Mouse (Mus musculus) hindbrain, embryonic 16.5 days (tissue): ENCODE measurements around the gene Tmem72. TPM values are rescaled to one million over a fixed set of nuclear protein-coding genes. Genes with fewer than 3 reads are reported as not detected.

Experiments
- ATAC-seq: fragments of 200-750 bp; cut with Nextera tagmentation; 2 replicates; pipeline ENCODE4 v1.8.0; 2017; ENCODE audit warnings: moderate TSS enrichment, moderate library complexity
- H3K27ac ChIP-seq: fragments of 300-500 bp; sonication (generic); 2 replicates; pipeline ENCODE4 v1.5.1; 2014; ENCODE audit warnings: low read depth, mild to moderate bottlenecking, control low read depth, low read length, moderate library complexity
- H3K27me3 ChIP-seq: fragments of 300-500 bp; sonication (generic); replicated peaks from 2 replicates; pipeline ENCODE4 v1.6.1; 2014; ENCODE audit warnings: low read length; ENCODE audit not compliant: control insufficient read depth, insufficient read depth
- H3K36me3 ChIP-seq: fragments of 300-500 bp; sonication (generic); 2 replicates; pipeline ENCODE4 v1.6.1; 2014; ENCODE audit warnings: mild to moderate bottlenecking, low read length, moderate library complexity, mixed read lengths; ENCODE audit not compliant: control insufficient read depth, insufficient read depth
- H3K4me1 ChIP-seq: fragments of 300-500 bp; sonication (generic); 2 replicates; pipeline ENCODE4 v1.6.1; 2014; ENCODE audit warnings: low read depth, low read length; ENCODE audit not compliant: control insufficient read depth, insufficient read depth
- H3K4me2 ChIP-seq: fragments of 300-500 bp; sonication (generic); 2 replicates; pipeline ENCODE4 v1.6.1; 2014; ENCODE audit warnings: mild to moderate bottlenecking, low read length, control low read depth, moderate library complexity
- H3K4me3 ChIP-seq: fragments of 300-500 bp; sonication (generic); 2 replicates; pipeline ENCODE4 v1.5.1; 2014; ENCODE audit warnings: mild to moderate bottlenecking, low read length, control low read depth, moderate library complexity
- H3K9ac ChIP-seq: fragments of 300-500 bp; sonication (generic); 2 replicates; pipeline ENCODE4 v1.6.1; 2014; ENCODE audit warnings: low read depth, mild to moderate bottlenecking, control low read depth, low read length, moderate library complexity
- H3K9me3 ChIP-seq: fragments of 300-500 bp; sonication (generic); 2 replicates; pipeline ENCODE4 v1.6.1; 2014; ENCODE audit warnings: mild to moderate bottlenecking, low read length, moderate library complexity; ENCODE audit not compliant: control insufficient read depth
- WGBS: fragments of 180-500 bp; shearing (Covaris S2); extraction: QIAGEN DNeasy Blood & Tissue Kit; methylation state at CpG from one replicate; pipeline ENCODE4 v1.1.7; 2014; 5-methylcytosine and 5-hydroxymethylcytosine counted together
- microRNA-seq: library from miRNA; unstranded; fragments of <30 nt; microRNA quantifications from one replicate; pipeline ENCODE4, GENCODE M21; 2017
- polyA plus RNA-seq: library from polyadenylated mRNA; unstranded; fragments of >200 nt; fragmentation: Nextera tagmentation; extraction: Ambion mirVana; gene quantifications from 2 replicates; pipeline ENCODE4 v1.2.1, GENCODE M21; 2015

The Tmem72 gene
- polyA plus RNA-seq, 1 experiment from 2014 or later, result 5.4 TPM

- Histone ChIP-seq H3K9me3 (no peaks in the 10 kb centered on the region), H3K36me3 (no peaks in the 10 kb centered on the region), H3K9ac (no peak overlapping the region), H3K27ac (no peak overlapping the region), H3K27me3 (no peaks in the 10 kb centered on the region), H3K4me1 (peaks cover 2% of the 10 kb centered on the region; the same call in 1 of the 2 replicates), H3K4me2 (no peak overlapping the region), H3K4me3 (no peak overlapping the region)
- ATAC-seq, result no peak
- 92% methylated on average over 17 of the region's 17 CpGs for WGBS
Observed at GRCm38 (mm10) chr6:116633741-116634695, 82.7 kb downstream of the Tmem72 start.

- Histone ChIP-seq H3K4me3 (no peak overlapping the region), H3K4me2 (no peak overlapping the region), H3K4me1 (peaks cover 8% of the 10 kb centered on the region), H3K36me3 (no peaks in the 10 kb centered on the region), H3K9ac (no peak overlapping the region), H3K27me3 (no peaks in the 10 kb centered on the region), H3K9me3 (no peaks in the 10 kb centered on the region), H3K27ac (no peak overlapping the region)
- ATAC-seq, result no peak
- WGBS, result 57% methylated on average over 1 of the region's 1 CpGs
Observed at GRCm38 (mm10) chr6:116632129-116632528, 84.6 kb downstream of the Tmem72 start.

- Histone ChIP-seq H3K27ac (no peak overlapping the region), H3K4me3 (no peak overlapping the region), H3K4me1 (peaks cover 9% of the 10 kb centered on the region), H3K27me3 (no peaks in the 10 kb centered on the region), H3K9ac (no peak overlapping the region), H3K9me3 (no peaks in the 10 kb centered on the region), H3K4me2 (no peak overlapping the region), H3K36me3 (0 out of 2 replicates have a peak, but pooled peaks cover 3% of the 10 kb centered on the region)
- WGBS, result 76% methylated on average over 10 of the region's 10 CpGs
- ATAC-seq, result no peak
Observed at GRCm38 (mm10) chr6:116629766-116630165, 86.9 kb downstream of the Tmem72 start.

Small RNA genes lying within 50 kb of the gene (microRNA-seq; reads per million reads assigned to microRNA genes)
- gene Mir7043, result 1.5 reads per million

Other genes starting within 250 kb of the Tmem72 start
- gene Olfr211, start 227.8 kb downstream of the Tmem72 start, polyA plus RNA-seq, result not detected in 2 replicates
- gene Olfr212, start 210.4 kb downstream of the Tmem72 start, polyA plus RNA-seq, result not detected in 2 replicates
- gene Olfr213, start 178.5 kb downstream of the Tmem72 start, polyA plus RNA-seq, result not detected in 2 replicates
- 0.22 and 0.96 TPM in 2 replicates for gene Gm5580, start 165.8 kb downstream of the Tmem72 start, polyA plus RNA-seq
- not detected in 2 replicates for gene Olfr214, start 162.7 kb downstream of the Tmem72 start, polyA plus RNA-seq
- gene Olfr215, start 132.7 kb downstream of the Tmem72 start, polyA plus RNA-seq, result not detected in 2 replicates
- gene Zfp422, start 87.9 kb downstream of the Tmem72 start, polyA plus RNA-seq, result 120 and 126 TPM in 2 replicates
- 11.4 and 17.6 TPM in 2 replicates for gene Depp1, start 66.3 kb downstream of the Tmem72 start, polyA plus RNA-seq
- 30.3 and 30.8 TPM in 2 replicates for gene Rassf4, start 43.0 kb downstream of the Tmem72 start, polyA plus RNA-seq